Mouse (Mus musculus): ENCODE data around the gene Cldn11. TPM values are rescaled to one million over a fixed set of nuclear protein-coding genes. Genes with fewer than 3 reads are reported as not detected.
A peak's percentile ranks its signal among the peaks of the same experiment; 100 is the strongest.
"Not testable (repeated sequence)": the region's sequence is repeated elsewhere in the genome, so short reads cannot be mapped to it uniquely, and the experiment has no call there.

Cldn11 gene
- polyA plus RNA-seq, 1 experiment from 2014 or later, result 28.3 TPM

- DNase-seq (ENCODE audit: low spot score), result no peak
- no peaks in the 10 kb centered on the region for H3K27me3 ChIP-seq (ENCODE audit: control insufficient read depth, insufficient read depth, low read length)
- whole genome bisulfite sequencing, result 75% methylated on average over 4 of the region's 4 CpGs
- H3K9ac ChIP-seq (replicated peaks; ENCODE audit: low read length), result no peak overlapping the region
- no peak overlapping the region for H3K27ac ChIP-seq (replicated peaks; ENCODE audit: low read depth, low read length)
- no peaks in the 10 kb centered on the region for H3K36me3 ChIP-seq (replicated peaks; ENCODE audit: control insufficient read depth, insufficient read depth, low read depth, low read length)
- no peaks in the 10 kb centered on the region for H3K4me1 ChIP-seq (ENCODE audit: control insufficient read depth, insufficient read depth, low read length)
- H3K4me2 ChIP-seq (ENCODE audit: low read depth, low read length), result no peak overlapping the region
- H3K9me3 ChIP-seq (replicated peaks; ENCODE audit: control insufficient read depth, low read length), result no peaks in the 10 kb centered on the region
- no peak overlapping the region for H3K4me3 ChIP-seq (ENCODE audit: low read depth, low read length)
- no peak for ATAC-seq (replicated peaks; ENCODE audit: insufficient number of reproducible peaks, low FRiP score, low TSS enrichment, low read depth)
Measured at GRCm38 (mm10) chr3:31126303-31126702, 23.4 kb upstream of the Cldn11 start.

GRCm38 (mm10) chr3:31126848-31127247, 22.9 kb upstream of the Cldn11 start:
- DNase-seq (ENCODE audit: low spot score) (no peak), ATAC-seq (replicated peaks; ENCODE audit: insufficient number of reproducible peaks, low FRiP score, low TSS enrichment, low read depth) (no peak)
- H3K27me3 ChIP-seq (ENCODE audit: control insufficient read depth, insufficient read depth, low read length), result no peaks in the 10 kb centered on the region
- H3K4me1 ChIP-seq (ENCODE audit: control insufficient read depth, insufficient read depth, low read length), result no peaks in the 10 kb centered on the region
- no peaks in the 10 kb centered on the region for H3K36me3 ChIP-seq (replicated peaks; ENCODE audit: control insufficient read depth, insufficient read depth, low read depth, low read length)
- H3K4me2 ChIP-seq (ENCODE audit: low read depth, low read length), result no peak overlapping the region
- H3K9me3 ChIP-seq (replicated peaks; ENCODE audit: control insufficient read depth, low read length), result no peaks in the 10 kb centered on the region
- H3K9ac ChIP-seq (replicated peaks; ENCODE audit: low read length), result no peak overlapping the region
- H3K4me3 ChIP-seq (ENCODE audit: low read depth, low read length), result no peak overlapping the region
- H3K27ac ChIP-seq (replicated peaks; ENCODE audit: low read depth, low read length), result no peak overlapping the region
- WGBS, result 95% methylated on average over 3 of the region's 3 CpGs

GRCm38 (mm10) chr3:31129766-31130165, 20.0 kb upstream of the Cldn11 start:
- Histone ChIP-seq H3K27me3 (ENCODE audit: control insufficient read depth, insufficient read depth, low read length) (no peaks in the 10 kb centered on the region), H3K27ac (replicated peaks; ENCODE audit: low read depth, low read length) (no peak overlapping the region), H3K4me1 (ENCODE audit: control insufficient read depth, insufficient read depth, low read length) (no peaks in the 10 kb centered on the region), H3K9me3 (replicated peaks; ENCODE audit: control insufficient read depth, low read length) (no peaks in the 10 kb centered on the region), H3K4me3 (ENCODE audit: low read depth, low read length) (no peak overlapping the region), H3K9ac (replicated peaks; ENCODE audit: low read length) (no peak overlapping the region), H3K36me3 (replicated peaks; ENCODE audit: control insufficient read depth, insufficient read depth, low read depth, low read length) (no peaks in the 10 kb centered on the region), H3K4me2 (ENCODE audit: low read depth, low read length) (no peak overlapping the region)
- WGBS, result 48% methylated on average over 4 of the region's 4 CpGs
- no peak for DNase-seq (ENCODE audit: low spot score)
- ATAC-seq (replicated peaks; ENCODE audit: insufficient number of reproducible peaks, low FRiP score, low TSS enrichment, low read depth), result no peak

- no peak for DNase-seq (ENCODE audit: low spot score)
- no peak for ATAC-seq (replicated peaks; ENCODE audit: insufficient number of reproducible peaks, low FRiP score, low TSS enrichment, low read depth)
- H3K27ac ChIP-seq (replicated peaks; ENCODE audit: low read depth, low read length), result no peak overlapping the region
- H3K4me3 ChIP-seq (ENCODE audit: low read depth, low read length), result no peak overlapping the region
- no peak overlapping the region for H3K9ac ChIP-seq (replicated peaks; ENCODE audit: low read length)
- no peaks in the 10 kb centered on the region for H3K9me3 ChIP-seq (replicated peaks; ENCODE audit: control insufficient read depth, low read length)
- 43% methylated on average over 5 of the region's 5 CpGs for WGBS
- H3K36me3 ChIP-seq (replicated peaks; ENCODE audit: control insufficient read depth, insufficient read depth, low read depth, low read length), result no peaks in the 10 kb centered on the region
- no peaks in the 10 kb centered on the region for H3K27me3 ChIP-seq (ENCODE audit: control insufficient read depth, insufficient read depth, low read length)
- no peak overlapping the region for H3K4me2 ChIP-seq (ENCODE audit: low read depth, low read length)
- no peaks in the 10 kb centered on the region for H3K4me1 ChIP-seq (ENCODE audit: control insufficient read depth, insufficient read depth, low read length)
Measured at GRCm38 (mm10) chr3:31133664-31134063, 16.1 kb upstream of the Cldn11 start.

- ATAC-seq (replicated peaks; ENCODE audit: insufficient number of reproducible peaks, low FRiP score, low TSS enrichment, low read depth) (no peak), DNase-seq (ENCODE audit: low spot score) (no peak)
- H3K27me3 ChIP-seq (ENCODE audit: control insufficient read depth, insufficient read depth, low read length), result no peaks in the 10 kb centered on the region
- H3K4me2 ChIP-seq (ENCODE audit: low read depth, low read length), result no peak overlapping the region
- 82% methylated on average over 8 of the region's 8 CpGs for WGBS
- no peaks in the 10 kb centered on the region for H3K36me3 ChIP-seq (replicated peaks; ENCODE audit: control insufficient read depth, insufficient read depth, low read depth, low read length)
- no peak overlapping the region for H3K27ac ChIP-seq (replicated peaks; ENCODE audit: low read depth, low read length)
- no peak overlapping the region for H3K9ac ChIP-seq (replicated peaks; ENCODE audit: low read length)
- no peaks in the 10 kb centered on the region for H3K9me3 ChIP-seq (replicated peaks; ENCODE audit: control insufficient read depth, low read length)
- H3K4me3 ChIP-seq (ENCODE audit: low read depth, low read length), result no peak overlapping the region
- H3K4me1 ChIP-seq (ENCODE audit: control insufficient read depth, insufficient read depth, low read length), result no peaks in the 10 kb centered on the region
Measured at GRCm38 (mm10) chr3:31134246-31134645, 15.5 kb upstream of the Cldn11 start.

GRCm38 (mm10) chr3:31134696-31135095, 15.0 kb upstream of the Cldn11 start:
- no peak overlapping the region for H3K4me3 ChIP-seq (ENCODE audit: low read depth, low read length)
- H3K4me2 ChIP-seq (ENCODE audit: low read depth, low read length), result no peak overlapping the region
- H3K9ac ChIP-seq (replicated peaks; ENCODE audit: low read length), result no peak overlapping the region
- no peaks in the 10 kb centered on the region for H3K4me1 ChIP-seq (ENCODE audit: control insufficient read depth, insufficient read depth, low read length)
- no peaks in the 10 kb centered on the region for H3K9me3 ChIP-seq (replicated peaks; ENCODE audit: control insufficient read depth, low read length)
- ATAC-seq (replicated peaks; ENCODE audit: insufficient number of reproducible peaks, low FRiP score, low TSS enrichment, low read depth) (no peak), DNase-seq (ENCODE audit: low spot score) (peak; percentile 22)
- WGBS, result 47% methylated on average over 7 of the region's 7 CpGs
- H3K36me3 ChIP-seq (replicated peaks; ENCODE audit: control insufficient read depth, insufficient read depth, low read depth, low read length), result no peaks in the 10 kb centered on the region
- no peaks in the 10 kb centered on the region for H3K27me3 ChIP-seq (ENCODE audit: control insufficient read depth, insufficient read depth, low read length)
- no peak overlapping the region for H3K27ac ChIP-seq (replicated peaks; ENCODE audit: low read depth, low read length)

- ATAC-seq (replicated peaks; ENCODE audit: insufficient number of reproducible peaks, low FRiP score, low TSS enrichment, low read depth); H3K36me3 ChIP-seq (replicated peaks; ENCODE audit: control insufficient read depth, insufficient read depth, low read depth, low read length); H3K27me3 ChIP-seq (ENCODE audit: control insufficient read depth, insufficient read depth, low read length); DNase-seq (ENCODE audit: low spot score); H3K27ac ChIP-seq (replicated peaks; ENCODE audit: low read depth, low read length); H3K9me3 ChIP-seq (replicated peaks; ENCODE audit: control insufficient read depth, low read length); H3K4me2 ChIP-seq (ENCODE audit: low read depth, low read length); H3K9ac ChIP-seq (replicated peaks; ENCODE audit: low read length); H3K4me1 ChIP-seq (ENCODE audit: control insufficient read depth, insufficient read depth, low read length); H3K4me3 ChIP-seq (ENCODE audit: low read depth, low read length): not testable (repeated sequence)
- 61% methylated on average over 4 of the region's 4 CpGs for WGBS
Measured at GRCm38 (mm10) chr3:31136591-31136990, 13.1 kb upstream of the Cldn11 start.

GRCm38 (mm10) chr3:31138454-31139424, 11.0 kb upstream of the Cldn11 start:
- Histone ChIP-seq H3K4me2 (ENCODE audit: low read depth, low read length) (no peak overlapping the region), H3K27ac (replicated peaks; ENCODE audit: low read depth, low read length) (no peak overlapping the region)
- 57% methylated on average over 13 of the region's 13 CpGs for WGBS

More at GRCm38 (mm10) chr3:31138454-31139424, 11.0 kb upstream of the Cldn11 start:
- Histone ChIP-seq H3K27me3 (ENCODE audit: control insufficient read depth, insufficient read depth, low read length) (no peaks in the 10 kb centered on the region), H3K4me3 (ENCODE audit: low read depth, low read length) (no peak overlapping the region), H3K4me1 (ENCODE audit: control insufficient read depth, insufficient read depth, low read length) (no peaks in the 10 kb centered on the region), H3K9me3 (replicated peaks; ENCODE audit: control insufficient read depth, low read length) (no peaks in the 10 kb centered on the region), H3K9ac (replicated peaks; ENCODE audit: low read length) (no peak overlapping the region), H3K36me3 (replicated peaks; ENCODE audit: control insufficient read depth, insufficient read depth, low read depth, low read length) (no peaks in the 10 kb centered on the region)
- no peak for ATAC-seq (replicated peaks; ENCODE audit: insufficient number of reproducible peaks, low FRiP score, low TSS enrichment, low read depth)
- peak; percentile 91 for DNase-seq (ENCODE audit: low spot score)

All from embryonic facial prominence, embryonic 11.5 days (tissue).